In the genomic region with DNA sequence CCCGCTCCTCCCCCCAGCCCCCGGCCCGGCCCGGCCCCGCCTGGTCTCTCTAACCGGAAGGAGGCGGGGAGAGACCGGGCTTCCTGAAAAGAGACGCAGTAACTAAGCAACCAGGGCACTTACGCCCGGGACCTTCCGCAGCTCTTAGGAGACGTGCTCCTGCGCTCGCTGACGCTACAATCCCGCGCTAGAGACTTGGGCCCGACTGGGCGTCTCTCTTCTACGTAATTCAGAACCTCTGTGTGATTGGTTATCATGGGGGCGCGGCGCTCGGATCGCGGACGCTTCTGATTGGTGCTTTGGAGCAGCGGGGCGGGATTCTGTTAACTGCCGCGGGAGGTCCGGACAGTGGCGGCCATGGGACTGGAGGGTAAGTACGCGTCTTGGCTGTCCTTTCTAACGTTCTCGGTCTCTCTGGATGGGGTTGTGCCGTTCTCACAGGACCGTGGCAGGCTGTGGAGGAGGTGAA, we compare ENCODE assay signal across 8 mouse cellular contexts. TPM values are rescaled to one million over a fixed set of nuclear protein-coding genes. Genes with fewer than 3 reads are reported as not detected.
DNase-seq lines count a peak whose midpoint lies in the region; ATAC-seq and TF ChIP-seq lines count a peak whose summit lies in the region.

A gene (plus strand): TSS at position 317 of the 469 bp plus-strand sequence.

- H3K27me3 ChIP-seq in embryonic facial prominence, embryonic 13.5 days = peaks cover 30% of the 10 kb centered on the region
- no peaks in the 10 kb centered on the region for H3K27me3 ChIP-seq in heart, adult 2 months (ENCODE audit: control insufficient read depth, insufficient read depth, low read length)
- peaks cover 35% of the 10 kb centered on the region for H3K27me3 ChIP-seq in limb, embryonic 13.5 days
- no peaks in the 10 kb centered on the region for H3K27me3 ChIP-seq in midbrain, embryonic 16.5 days (ENCODE audit: control insufficient read depth, insufficient read depth, low read depth, low read length)

- ATAC-seq in embryonic facial prominence, embryonic 13.5 days (ENCODE audit: insufficient number of reproducible peaks, insufficient read depth, low FRiP score, low TSS enrichment, low read depth) = peak; percentile 99
- ATAC-seq in limb, embryonic 13.5 days (ENCODE audit: low FRiP score, low read depth) = peak; percentile 99
- peak; percentile 100 for ATAC-seq in midbrain, embryonic 16.5 days

- intact Hi-C loops in heart, adult 2 months (cut with DNase I) = loop anchor here (5.0 kb wide), 1 partner anchor 342 kb away; a partner anchor contains a TSS

- TF ChIP-seq EP300 in heart, adult 2 months (IDR thresholded peaks at IDR 0.05; ENCODE audit: insufficient read depth, low read depth, low read length) = no peak

- H3K9me3 ChIP-seq in embryonic facial prominence, embryonic 13.5 days = no peaks in the 10 kb centered on the region
- H3K9me3 ChIP-seq in limb, embryonic 13.5 days = no peaks in the 10 kb centered on the region
- no peaks in the 10 kb centered on the region for H3K9me3 ChIP-seq in midbrain, embryonic 16.5 days (replicated peaks; ENCODE audit: control insufficient read depth, low read length, poor library complexity, severe bottlenecking)

- H3K4me1 ChIP-seq in embryonic facial prominence, embryonic 13.5 days = peaks cover 8% of the 10 kb centered on the region
- H3K4me1 ChIP-seq in heart, adult 2 months (ENCODE audit: control insufficient read depth, insufficient read depth, low read length) = no peaks in the 10 kb centered on the region
- peaks cover 6% of the 10 kb centered on the region for H3K4me1 ChIP-seq in limb, embryonic 13.5 days
- H3K4me1 ChIP-seq in midbrain, embryonic 16.5 days (ENCODE audit: control insufficient read depth, insufficient read depth, low read length) = peaks cover 4% of the 10 kb centered on the region

- no peak for TF ChIP-seq CTCF in heart, adult 2 months (IDR thresholded peaks at IDR 0.05)

- TF ChIP-seq POLR2A in heart, adult 2 months (IDR thresholded peaks at IDR 0.05; ENCODE audit: insufficient read depth, low read depth, low read length) = peak; percentile 84

- peak within 1 kb of the TSS; percentile 58 for H3K4me2 ChIP-seq in embryonic facial prominence, embryonic 13.5 days
- H3K4me2 ChIP-seq in limb, embryonic 13.5 days (replicated peaks) = peak within 1 kb of the TSS; percentile 65
- H3K4me2 ChIP-seq in midbrain, embryonic 16.5 days (ENCODE audit: low read length) = peak within 1 kb of the TSS; percentile 65

- peak; percentile 93 for DNase-seq in 3134 (ENCODE audit: extremely low read depth, insufficient read length, low spot score)
- peak; percentile 89 to 90 for DNase-seq in adrenal gland, postnatal 36 days
- DNase-seq in heart, adult 2 months = peak; percentile 87 to 94
- peak; percentile 94 to 97 for DNase-seq in kidney, adult 8-10 months
- DNase-seq in spleen, postnatal 10 days (ENCODE audit: low spot score in 2 of 2) = peak; percentile 80 to 91

- peak within 1 kb of the TSS; percentile 57 for H3K4me3 ChIP-seq in embryonic facial prominence, embryonic 13.5 days
- peak within 1 kb of the TSS; percentile 71 for H3K4me3 ChIP-seq in heart, adult 2 months
- H3K4me3 ChIP-seq in limb, embryonic 13.5 days = peak within 1 kb of the TSS; percentile 56
- peak within 1 kb of the TSS; percentile 53 for H3K4me3 ChIP-seq in midbrain, embryonic 16.5 days (ENCODE audit: low read depth, low read length)

- H3K79me2 ChIP-seq in heart, adult 2 months (replicated peaks; ENCODE audit: control insufficient read depth, insufficient read depth, low read length) = no peaks in the 10 kb centered on the region

- peak within 1 kb of the TSS; percentile 75; the same call in 1 of the 2 replicates for H3K27ac ChIP-seq in embryonic facial prominence, embryonic 13.5 days
- peak within 1 kb of the TSS; percentile 80 for H3K27ac ChIP-seq in heart, adult 2 months
- peak within 1 kb of the TSS; percentile 39; the same call in 1 of the 2 replicates for H3K27ac ChIP-seq in limb, embryonic 13.5 days
- H3K27ac ChIP-seq in midbrain, embryonic 16.5 days (ENCODE audit: low read length) = peak within 1 kb of the TSS; percentile 66

- 26% methylated on average over 36 of the region's 40 CpGs for WGBS in embryonic facial prominence, embryonic 13.5 days
- 22% methylated on average over 40 of the region's 40 CpGs for WGBS in heart, adult 2 months
- WGBS in limb, embryonic 13.5 days = 15% methylated on average over 40 of the region's 40 CpGs
- 17% methylated on average over 40 of the region's 40 CpGs for WGBS in midbrain, embryonic 16.5 days

- H3K9ac ChIP-seq in embryonic facial prominence, embryonic 13.5 days = peak within 1 kb of the TSS; percentile 75
- peak within 1 kb of the TSS; percentile 80 for H3K9ac ChIP-seq in heart, adult 2 months (ENCODE audit: low read depth, low read length)
- peak within 1 kb of the TSS; percentile 70 for H3K9ac ChIP-seq in limb, embryonic 13.5 days
- H3K9ac ChIP-seq in midbrain, embryonic 16.5 days (ENCODE audit: low read depth, low read length) = peak within 1 kb of the TSS; percentile 68

- peaks cover 6% of the 10 kb centered on the region; the same call in 1 of the 2 replicates for H3K36me3 ChIP-seq in embryonic facial prominence, embryonic 13.5 days
- H3K36me3 ChIP-seq in heart, adult 2 months (ENCODE audit: control insufficient read depth, insufficient read depth, low read length) = no peaks in the 10 kb centered on the region
- no peaks in the 10 kb centered on the region for H3K36me3 ChIP-seq in limb, embryonic 13.5 days
- no peaks in the 10 kb centered on the region for H3K36me3 ChIP-seq in midbrain, embryonic 16.5 days (ENCODE audit: control insufficient read depth, insufficient read depth, low read length)

RNA-seq across cellular contexts. Expression of the gene that starts here (rescaled TPM):
- 10 to 100 TPM in 1 of 2 experiments, 1 to 10 TPM in 1; 5.9 to 10.2 TPM for total RNA-seq in adrenal gland, postnatal 36 days (2021)
- polyA plus RNA-seq in embryonic facial prominence, embryonic 13.5 days (2015; fragmentation: Nextera tagmentation; extraction: Ambion mirVana) = 12.3 and 15.0 TPM in 2 replicates
- 1 to 10 TPM; 1.5 to 2.4 TPM for total RNA-seq in heart, adult 2 months (2021)
- 1.0 and 2.1 TPM in 2 replicates for polyA plus RNA-seq in heart, adult 2 months (2012; rRNA removed)
- polyA plus RNA-seq in limb, embryonic 13.5 days (2015; fragmentation: Nextera tagmentation; extraction: Ambion mirVana) = 12.4 and 13.2 TPM in 2 replicates
- polyA plus RNA-seq in midbrain, embryonic 16.5 days (2015; fragmentation: Nextera tagmentation; extraction: Ambion mirVana) = 4.3 and 4.9 TPM in 2 replicates

Comparison
In these comparisons a context has a peak if more than half of its experiments do, and no peak if none do; other contexts are left out.
1. Peak in every context shown above with its lines: DNase-seq, ATAC-seq, H3K4me3 ChIP-seq and H3K27ac ChIP-seq.